Mouse (Mus musculus): ENCODE measurements around the gene 2700049A03Rik. TPM values are rescaled to one million over a fixed set of nuclear protein-coding genes. Genes with fewer than 3 reads are reported as not detected.

Gene 2700049A03Rik
- polyA plus RNA-seq, 1 experiment from 2014 or later, result 8.6 TPM

DNA sequence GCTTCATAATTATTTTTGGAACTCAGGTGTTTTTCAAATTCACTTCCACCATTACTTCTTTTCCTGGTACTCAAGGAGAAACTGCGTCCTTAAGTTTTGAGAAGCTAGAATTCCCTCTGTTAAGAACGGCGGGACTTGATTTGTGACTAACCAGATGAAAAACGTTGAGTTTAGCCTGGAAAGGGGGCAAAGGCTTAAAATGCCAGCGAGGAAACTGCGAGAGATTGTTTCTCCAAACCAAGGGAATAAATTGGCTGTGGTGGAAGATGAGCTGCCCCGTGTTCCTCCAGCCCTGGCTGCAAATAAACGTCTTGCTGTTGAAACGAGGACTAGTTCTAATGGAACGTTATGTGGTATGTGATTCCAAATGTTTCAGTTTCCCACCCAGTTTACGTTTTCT, 1.0 kb downstream of the 2700049A03Rik start:
- Histone ChIP-seq H3K9ac (peak overlapping the region; percentile 94), H3K27ac (peak overlapping the region; percentile 27; the same call in 1 of the 2 replicates)
- 2% methylated on average over 11 of the region's 11 CpGs for WGBS

GRCm38 (mm10) chr12:71139258-71139828, 2.7 kb downstream of the 2700049A03Rik start:
- H3K27me3 ChIP-seq, result no peaks in the 10 kb centered on the region
- peaks cover 37% of the 10 kb centered on the region for H3K36me3 ChIP-seq
- no peaks in the 10 kb centered on the region for H3K9me3 ChIP-seq (replicated peaks)
- no peak overlapping the region for H3K9ac ChIP-seq
- ATAC-seq (replicated peaks; ENCODE audit: insufficient number of reproducible peaks, insufficient read depth, low FRiP score, low read depth), result no peak
- no peak overlapping the region for H3K4me2 ChIP-seq
- no peak overlapping the region for H3K4me3 ChIP-seq
- 77% methylated on average over 5 of the region's 5 CpGs for WGBS
- H3K4me1 ChIP-seq (replicated peaks), result peaks cover 25% of the 10 kb centered on the region
- no peak overlapping the region for H3K27ac ChIP-seq

More for the DNA sequence above, 1.0 kb downstream of the 2700049A03Rik start:
- H3K27me3 ChIP-seq, result no peaks in the 10 kb centered on the region
- no peaks in the 10 kb centered on the region for H3K9me3 ChIP-seq (replicated peaks)
- peaks cover 35% of the 10 kb centered on the region for H3K36me3 ChIP-seq
- no peak for ATAC-seq (replicated peaks; ENCODE audit: insufficient number of reproducible peaks, insufficient read depth, low FRiP score, low read depth)
- peaks cover 25% of the 10 kb centered on the region for H3K4me1 ChIP-seq (replicated peaks)
- H3K4me2 ChIP-seq, result peak overlapping the region; percentile 93
- H3K4me3 ChIP-seq, result peak overlapping the region; percentile 98

DNA sequence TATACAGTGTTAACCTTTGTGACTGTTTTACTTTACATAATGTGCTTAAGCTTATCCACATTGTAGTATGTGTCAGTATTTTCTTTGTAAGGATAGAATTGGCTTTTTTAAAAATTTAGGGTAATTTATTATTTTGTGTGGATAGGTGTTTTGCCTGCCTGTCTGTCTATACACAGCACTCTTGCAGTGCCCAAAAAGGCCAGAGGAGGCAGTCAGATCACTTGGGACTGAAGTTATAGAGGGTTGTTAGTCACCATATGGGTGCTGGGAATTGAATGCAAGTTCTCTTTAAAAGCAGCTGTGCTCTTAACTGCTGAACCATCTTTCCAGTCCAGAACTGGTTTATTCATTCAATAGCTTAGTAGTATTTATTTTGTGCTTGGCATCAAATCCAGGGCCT, 4.5 kb downstream of the 2700049A03Rik start:
- no peak for ATAC-seq (replicated peaks; ENCODE audit: insufficient number of reproducible peaks, insufficient read depth, low FRiP score, low read depth)
- H3K4me2 ChIP-seq, result no peak overlapping the region
- H3K36me3 ChIP-seq, result peaks cover 44% of the 10 kb centered on the region
- no peaks in the 10 kb centered on the region for H3K9me3 ChIP-seq (replicated peaks)
- no peak overlapping the region for H3K4me3 ChIP-seq
- H3K27me3 ChIP-seq, result no peaks in the 10 kb centered on the region
- H3K27ac ChIP-seq, result no peak overlapping the region
- H3K9ac ChIP-seq, result no peak overlapping the region
- H3K4me1 ChIP-seq (replicated peaks), result peaks cover 15% of the 10 kb centered on the region

DNA sequence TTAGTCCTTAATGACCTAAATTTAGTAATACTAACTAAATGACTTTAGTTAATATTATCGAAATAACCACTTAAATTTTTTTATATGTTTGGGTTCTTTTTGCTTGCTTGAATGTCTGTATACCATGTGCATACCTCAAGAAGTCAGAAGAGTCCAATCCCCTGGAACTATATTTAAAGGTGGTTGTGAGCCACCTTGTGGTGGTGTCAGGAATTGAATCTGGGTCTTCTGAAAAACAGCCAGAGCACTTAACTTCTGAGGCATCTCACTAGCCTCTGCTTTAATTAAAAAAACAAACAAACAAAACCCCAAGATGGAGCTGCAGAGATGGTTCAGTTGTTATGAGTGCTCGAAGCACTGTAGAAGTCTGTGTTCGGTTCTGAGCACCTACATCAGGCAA, 11.0 kb downstream of the 2700049A03Rik start:
- H3K27me3 ChIP-seq, result no peaks in the 10 kb centered on the region
- ATAC-seq (replicated peaks; ENCODE audit: insufficient number of reproducible peaks, insufficient read depth, low FRiP score, low read depth), result no peak
- H3K36me3 ChIP-seq, result peaks cover 56% of the 10 kb centered on the region
- no peaks in the 10 kb centered on the region for H3K9me3 ChIP-seq (replicated peaks)
- no peak overlapping the region for H3K4me3 ChIP-seq
- H3K27ac ChIP-seq, result no peak overlapping the region
- H3K9ac ChIP-seq, result no peak overlapping the region
- H3K4me1 ChIP-seq (replicated peaks), result no peaks in the 10 kb centered on the region
- 71% methylated on average over 3 of the region's 3 CpGs for WGBS
- H3K4me2 ChIP-seq, result no peak overlapping the region

GRCm38 (mm10) chr12:71148801-71149200, 12.2 kb downstream of the 2700049A03Rik start:
- H3K36me3 ChIP-seq, result peaks cover 58% of the 10 kb centered on the region
- 89% methylated on average over 9 of the region's 9 CpGs for WGBS
- no peak for ATAC-seq (replicated peaks; ENCODE audit: insufficient number of reproducible peaks, insufficient read depth, low FRiP score, low read depth)

DNA sequence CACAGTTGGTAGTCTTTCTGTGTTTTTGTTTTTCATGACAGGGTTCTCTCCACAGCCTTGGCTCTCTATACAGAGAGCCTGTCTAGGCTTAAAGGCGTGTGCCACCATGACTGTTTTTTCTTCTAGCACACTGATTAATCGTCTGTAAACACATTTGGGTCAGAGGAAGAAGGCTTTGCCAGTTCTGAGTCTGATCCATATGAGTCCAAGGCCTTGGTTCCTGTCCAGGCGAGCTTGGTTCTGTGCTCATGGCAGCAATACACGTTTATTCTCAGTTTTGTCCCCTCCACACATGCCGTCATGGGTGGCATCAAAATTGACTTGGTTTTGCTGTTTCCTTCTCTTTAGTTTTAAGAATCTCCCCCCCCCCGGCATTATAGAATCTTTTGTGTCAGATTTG, 12.8 kb downstream of the 2700049A03Rik start:
- no peak for ATAC-seq (replicated peaks; ENCODE audit: insufficient number of reproducible peaks, insufficient read depth, low FRiP score, low read depth)
- H3K4me2 ChIP-seq, result no peak overlapping the region
- H3K9ac ChIP-seq, result no peak overlapping the region
- 82% methylated on average over 6 of the region's 6 CpGs for WGBS
- H3K4me1 ChIP-seq (replicated peaks), result no peaks in the 10 kb centered on the region
- H3K27ac ChIP-seq, result no peak overlapping the region
- no peaks in the 10 kb centered on the region for H3K27me3 ChIP-seq
- H3K4me3 ChIP-seq, result no peak overlapping the region
- H3K36me3 ChIP-seq, result peaks cover 54% of the 10 kb centered on the region
- H3K9me3 ChIP-seq (replicated peaks), result no peaks in the 10 kb centered on the region

More at GRCm38 (mm10) chr12:71148801-71149200, 12.2 kb downstream of the 2700049A03Rik start:
- Histone ChIP-seq H3K27ac (no peak overlapping the region), H3K9me3 (replicated peaks) (no peaks in the 10 kb centered on the region), H3K4me2 (no peak overlapping the region), H3K27me3 (no peaks in the 10 kb centered on the region), H3K4me3 (no peak overlapping the region), H3K9ac (no peak overlapping the region), H3K4me1 (replicated peaks) (no peaks in the 10 kb centered on the region)

DNA sequence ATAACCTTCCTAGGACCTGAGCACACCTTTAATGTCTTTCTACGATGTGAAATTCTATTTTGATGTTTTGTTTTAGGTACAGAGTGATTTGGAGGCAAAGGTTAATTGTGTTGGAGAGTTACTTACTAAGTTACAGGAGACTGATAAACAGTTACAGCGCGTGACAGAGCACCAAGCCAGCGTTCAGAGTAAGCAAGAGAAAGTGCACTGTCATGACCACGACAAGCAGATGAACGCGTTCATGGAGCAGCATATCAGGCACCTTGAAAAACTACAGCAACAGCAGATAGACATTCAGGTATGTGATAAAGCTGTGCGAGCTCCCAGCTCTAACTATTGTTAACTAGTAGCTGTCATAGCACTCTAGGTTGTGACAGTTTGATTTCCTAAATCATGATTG, 13.5 kb downstream of the 2700049A03Rik start:
- ATAC-seq (replicated peaks; ENCODE audit: insufficient number of reproducible peaks, insufficient read depth, low FRiP score, low read depth), result no peak
- no peaks in the 10 kb centered on the region for H3K9me3 ChIP-seq (replicated peaks)
- H3K27me3 ChIP-seq, result no peaks in the 10 kb centered on the region
- peaks cover 59% of the 10 kb centered on the region for H3K36me3 ChIP-seq
- no peak overlapping the region for H3K4me2 ChIP-seq
- no peaks in the 10 kb centered on the region for H3K4me1 ChIP-seq (replicated peaks)
- 84% methylated on average over 8 of the region's 8 CpGs for WGBS
- no peak overlapping the region for H3K4me3 ChIP-seq
- H3K27ac ChIP-seq, result no peak overlapping the region
- no peak overlapping the region for H3K9ac ChIP-seq

- ATAC-seq (replicated peaks; ENCODE audit: insufficient number of reproducible peaks, insufficient read depth, low FRiP score, low read depth), result no peak
- Histone ChIP-seq H3K4me2 (no peak overlapping the region), H3K9me3 (replicated peaks) (no peaks in the 10 kb centered on the region), H3K27ac (no peak overlapping the region), H3K4me1 (replicated peaks) (no peaks in the 10 kb centered on the region), H3K9ac (no peak overlapping the region), H3K27me3 (no peaks in the 10 kb centered on the region), H3K36me3 (peaks cover 65% of the 10 kb centered on the region), H3K4me3 (no peak overlapping the region)
- 85% methylated on average over 6 of the region's 6 CpGs for WGBS
Observed at GRCm38 (mm10) chr12:71154979-71155378, 18.3 kb downstream of the 2700049A03Rik start.

DNA sequence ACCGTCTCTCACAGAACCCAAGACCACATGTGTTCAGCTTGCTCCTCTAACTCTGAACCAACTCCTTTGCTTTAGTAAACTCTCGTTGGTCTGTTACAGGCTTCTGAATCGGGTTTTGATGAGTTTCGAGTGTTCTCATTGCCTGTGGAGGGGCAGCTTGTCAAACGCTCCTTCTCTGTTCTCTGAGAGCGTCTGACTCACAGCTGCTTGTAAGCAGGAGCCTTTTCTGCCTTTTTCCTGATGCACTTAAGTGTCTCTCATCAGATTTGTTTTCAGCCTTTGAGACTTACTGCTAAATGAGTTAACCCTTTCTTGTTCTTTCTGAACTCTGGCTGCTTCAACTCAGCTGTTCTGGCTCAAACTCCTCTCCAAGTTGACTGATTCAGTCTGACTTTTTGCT, 21.3 kb downstream of the 2700049A03Rik start:
- ATAC-seq (replicated peaks; ENCODE audit: insufficient number of reproducible peaks, insufficient read depth, low FRiP score, low read depth), result no peak
- 84% methylated on average over 6 of the region's 6 CpGs for WGBS

GRCm38 (mm10) chr12:71164410-71164809, 27.8 kb downstream of the 2700049A03Rik start:
- Histone ChIP-seq H3K4me3 (no peak overlapping the region), H3K36me3 (peaks cover 56% of the 10 kb centered on the region), H3K27me3 (no peaks in the 10 kb centered on the region), H3K4me2 (no peak overlapping the region), H3K9ac (no peak overlapping the region), H3K4me1 (replicated peaks) (no peaks in the 10 kb centered on the region), H3K27ac (no peak overlapping the region), H3K9me3 (replicated peaks) (no peaks in the 10 kb centered on the region)
- WGBS, result 83% methylated on average over 9 of the region's 9 CpGs
- ATAC-seq (replicated peaks; ENCODE audit: insufficient number of reproducible peaks, insufficient read depth, low FRiP score, low read depth), result no peak

More for the DNA sequence above, 21.3 kb downstream of the 2700049A03Rik start:
- Histone ChIP-seq H3K36me3 (peaks cover 64% of the 10 kb centered on the region), H3K9me3 (replicated peaks) (no peaks in the 10 kb centered on the region), H3K4me2 (no peak overlapping the region), H3K27me3 (no peaks in the 10 kb centered on the region), H3K27ac (no peak overlapping the region), H3K9ac (no peak overlapping the region), H3K4me3 (no peak overlapping the region), H3K4me1 (replicated peaks) (no peaks in the 10 kb centered on the region)

- Histone ChIP-seq H3K36me3 (peaks cover 41% of the 10 kb centered on the region), H3K27me3 (no peaks in the 10 kb centered on the region), H3K4me1 (replicated peaks) (no peaks in the 10 kb centered on the region), H3K9ac (no peak overlapping the region), H3K4me2 (no peak overlapping the region), H3K27ac (no peak overlapping the region), H3K4me3 (no peak overlapping the region), H3K9me3 (replicated peaks) (no peaks in the 10 kb centered on the region)
- no peak for ATAC-seq (replicated peaks; ENCODE audit: insufficient number of reproducible peaks, insufficient read depth, low FRiP score, low read depth)
- 85% methylated on average over 1 of the region's 1 CpGs for WGBS
Observed at GRCm38 (mm10) chr12:71169911-71170310, 33.3 kb downstream of the 2700049A03Rik start.

DNA sequence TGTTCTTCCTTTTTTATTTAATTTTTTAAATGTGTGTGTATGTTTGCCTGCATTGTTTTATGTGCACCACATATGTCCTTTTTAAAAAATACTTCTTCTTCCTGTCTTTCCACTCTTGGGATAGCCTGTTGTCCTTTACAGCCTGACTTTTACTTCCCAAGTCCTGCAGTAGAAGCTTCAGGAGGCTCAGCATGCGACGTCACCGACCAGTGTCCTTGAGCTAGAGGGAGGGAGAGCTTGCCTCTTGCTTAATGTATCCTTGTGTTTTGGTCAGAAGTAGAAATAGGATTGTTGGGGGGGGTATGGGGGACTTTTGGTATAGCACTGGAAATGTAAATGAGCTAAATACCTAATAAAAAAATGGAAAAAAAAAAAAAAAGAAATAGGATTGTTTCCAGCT, 47.1 kb downstream of the 2700049A03Rik start:
- no peak for ATAC-seq (replicated peaks; ENCODE audit: insufficient number of reproducible peaks, insufficient read depth, low FRiP score, low read depth)
- H3K9me3 ChIP-seq (replicated peaks), result no peaks in the 10 kb centered on the region
- H3K4me3 ChIP-seq, result no peak overlapping the region
- H3K4me1 ChIP-seq (replicated peaks), result no peaks in the 10 kb centered on the region
- no peak overlapping the region for H3K9ac ChIP-seq
- H3K36me3 ChIP-seq, result peaks cover 46% of the 10 kb centered on the region
- H3K4me2 ChIP-seq, result no peak overlapping the region
- no peaks in the 10 kb centered on the region for H3K27me3 ChIP-seq
- WGBS, result 84% methylated on average over 3 of the region's 3 CpGs
- H3K27ac ChIP-seq, result no peak overlapping the region
